Mouse (Mus musculus): ENCODE data around the gene Fam173b.
"Not testable (repeated sequence)": the region's sequence is repeated elsewhere in the genome, so short reads cannot be mapped to it uniquely, and the experiment has no call there.

Gene Fam173b

GRCm38 (mm10) chr15:31601646-31602374, at the start of gene Fam173b, which contains the start of gene Cct5:
Gene Fam173b, plus strand, starts transcription at chr15:31601852.
Gene Cct5, minus strand, starts transcription at chr15:31601804.
- DNase-seq = peak; percentile 94 to 97

- no peak for DNase-seq
Observed at GRCm38 (mm10) chr15:31554855-31555254, 46.8 kb upstream of the Fam173b start.

- DNase-seq = no peak
Observed at GRCm38 (mm10) chr15:31561390-31561789, 40.3 kb upstream of the Fam173b start.

- DNase-seq = no peak
Observed at GRCm38 (mm10) chr15:31561976-31562375, 39.7 kb upstream of the Fam173b start.

GRCm38 (mm10) chr15:31562847-31563246, 38.8 kb upstream of the Fam173b start:
- DNase-seq = no peak

GRCm38 (mm10) chr15:31563577-31564546, 37.8 kb upstream of the Fam173b start:
- DNase-seq = peak; percentile 74 to 89

- DNase-seq = peak; percentile 46 to 54
Observed at GRCm38 (mm10) chr15:31565184-31565583, 36.5 kb upstream of the Fam173b start, which contains the start of gene Cmbl. Gene Cmbl, plus strand, starts transcription at chr15:31565389.

- no peak for DNase-seq
Observed at GRCm38 (mm10) chr15:31565786-31566185, 35.9 kb upstream of the Fam173b start.

- peak; percentile 53 to 60 for DNase-seq
Observed at GRCm38 (mm10) chr15:31567431-31567830, 34.2 kb upstream of the Fam173b start.

- DNase-seq = peak; percentile 86 to 92
Observed at GRCm38 (mm10) chr15:31568581-31568996, 33.1 kb upstream of the Fam173b start.

- peak; percentile 93 to 94 for DNase-seq
Observed at GRCm38 (mm10) chr15:31569325-31570022, 32.2 kb upstream of the Fam173b start.

- no peak for DNase-seq
Observed at GRCm38 (mm10) chr15:31570959-31571358, 30.7 kb upstream of the Fam173b start.

GRCm38 (mm10) chr15:31571906-31572722, 29.5 kb upstream of the Fam173b start:
- no peak for DNase-seq

- no peak for DNase-seq
Observed at GRCm38 (mm10) chr15:31573287-31573686, 28.4 kb upstream of the Fam173b start.

- DNase-seq = no peak
Observed at GRCm38 (mm10) chr15:31573692-31574091, 28.0 kb upstream of the Fam173b start.

GRCm38 (mm10) chr15:31576076-31576475, 25.6 kb upstream of the Fam173b start:
- DNase-seq = no peak

- DNase-seq = not testable (repeated sequence)
Observed at GRCm38 (mm10) chr15:31581086-31581485, 20.6 kb upstream of the Fam173b start.

GRCm38 (mm10) chr15:31583304-31584085, 18.2 kb upstream of the Fam173b start:
- no peak for DNase-seq

GRCm38 (mm10) chr15:31585238-31585637, 16.4 kb upstream of the Fam173b start:
- no peak for DNase-seq

- no peak for DNase-seq
Observed at GRCm38 (mm10) chr15:31586088-31586487, 15.6 kb upstream of the Fam173b start.

- peak; percentile 87 to 95 for DNase-seq
Observed at GRCm38 (mm10) chr15:31586519-31586918, 15.1 kb upstream of the Fam173b start.
